Mouse (Mus musculus): ENCODE results near the gene Slc30a1. TPM values are rescaled to one million over a fixed set of nuclear protein-coding genes. Genes with fewer than 3 reads are reported as not detected.
A peak's percentile ranks its signal among the peaks of the same experiment; 100 is the strongest.

The Slc30a1 gene
- total RNA-seq (2014; rRNA removed), result 22.6 and 24.4 TPM in 2 replicates
- polyA plus RNA-seq (2012; rRNA removed), result 11.3 and 13.6 TPM in 2 replicates

GRCm38 (mm10) chr1:191906571-191907430 is at the start of gene Slc30a1:
Gene Slc30a1 (plus strand): TSS chr1:191906767.
- Histone ChIP-seq H3K4me3 (ENCODE audit: insufficient read depth, low read depth, low read length) (peak within 1 kb of the TSS; percentile 96), H3K4me1 (ENCODE audit: control insufficient read depth, insufficient read depth, low read length) (peaks cover 20% of the 10 kb centered on the region), H3K27ac (replicated peaks; ENCODE audit: insufficient read depth, low read depth, low read length) (peak within 1 kb of the TSS; percentile 87), H3K36me3 (ENCODE audit: control insufficient read depth, insufficient read depth, low read length) (peaks cover 9% of the 10 kb centered on the region), H3K79me2 (ENCODE audit: control insufficient read depth, insufficient read depth, low read length) (peaks cover 28% of the 10 kb centered on the region; the same call in 1 of the 2 replicates), H3K9ac (ENCODE audit: low read depth, low read length) (peak within 1 kb of the TSS; percentile 97), H3K27me3 (ENCODE audit: control insufficient read depth, insufficient read depth, low read length) (no peaks in the 10 kb centered on the region)
- no peak for TF ChIP-seq CTCF (IDR thresholded peaks at IDR 0.05; ENCODE audit: low read depth, low read length)
- peak; percentile 91 for TF ChIP-seq POLR2A (IDR thresholded peaks at IDR 0.05; ENCODE audit: extremely low read depth, insufficient read depth, low read length)
- DNase-seq (ENCODE audit: extremely low read depth, low read depth, low spot score), result peak; percentile 77
- under 1% methylated on average over 101 of the region's 104 CpGs for WGBS

- H3K4me3 ChIP-seq (ENCODE audit: insufficient read depth, low read depth, low read length), result no peak overlapping the region
- TF ChIP-seq CTCF (IDR thresholded peaks at IDR 0.05; ENCODE audit: low read depth, low read length) (no peak), POLR2A (IDR thresholded peaks at IDR 0.05; ENCODE audit: extremely low read depth, insufficient read depth, low read length) (no peak)
- no peak overlapping the region for H3K9ac ChIP-seq (ENCODE audit: low read depth, low read length)
- H3K79me2 ChIP-seq (ENCODE audit: control insufficient read depth, insufficient read depth, low read length), result no peaks in the 10 kb centered on the region
- WGBS, result 66% methylated on average over 5 of the region's 5 CpGs
- H3K27me3 ChIP-seq (ENCODE audit: control insufficient read depth, insufficient read depth, low read length), result no peaks in the 10 kb centered on the region
- H3K4me1 ChIP-seq (ENCODE audit: control insufficient read depth, insufficient read depth, low read length), result no peaks in the 10 kb centered on the region
- no peak overlapping the region for H3K27ac ChIP-seq (replicated peaks; ENCODE audit: insufficient read depth, low read depth, low read length)
- no peaks in the 10 kb centered on the region for H3K36me3 ChIP-seq (ENCODE audit: control insufficient read depth, insufficient read depth, low read length)
- DNase-seq (ENCODE audit: extremely low read depth, low read depth, low spot score), result no peak
Measured at GRCm38 (mm10) chr1:191856886-191857651, 49.5 kb upstream of the Slc30a1 start.

- H3K4me1 ChIP-seq (ENCODE audit: control insufficient read depth, insufficient read depth, low read length), result no peaks in the 10 kb centered on the region
Measured at GRCm38 (mm10) chr1:191858136-191858535, 48.4 kb upstream of the Slc30a1 start.

GRCm38 (mm10) chr1:191859847-191860246 is 46.7 kb upstream of the Slc30a1 start:
- Histone ChIP-seq H3K27me3 (ENCODE audit: control insufficient read depth, insufficient read depth, low read length) (no peaks in the 10 kb centered on the region), H3K27ac (replicated peaks; ENCODE audit: insufficient read depth, low read depth, low read length) (no peak overlapping the region), H3K9ac (ENCODE audit: low read depth, low read length) (no peak overlapping the region), H3K4me1 (ENCODE audit: control insufficient read depth, insufficient read depth, low read length) (no peaks in the 10 kb centered on the region), H3K79me2 (ENCODE audit: control insufficient read depth, insufficient read depth, low read length) (no peaks in the 10 kb centered on the region), H3K4me3 (ENCODE audit: insufficient read depth, low read depth, low read length) (no peak overlapping the region), H3K36me3 (ENCODE audit: control insufficient read depth, insufficient read depth, low read length) (no peaks in the 10 kb centered on the region)
- no peak for DNase-seq (ENCODE audit: extremely low read depth, low read depth, low spot score)
- TF ChIP-seq CTCF (IDR thresholded peaks at IDR 0.05; ENCODE audit: low read depth, low read length), result no peak
- TF ChIP-seq POLR2A (IDR thresholded peaks at IDR 0.05; ENCODE audit: extremely low read depth, insufficient read depth, low read length), result no peak
- WGBS, result 64% methylated on average over 3 of the region's 3 CpGs

More at GRCm38 (mm10) chr1:191858136-191858535, 48.4 kb upstream of the Slc30a1 start:
- Histone ChIP-seq H3K79me2 (ENCODE audit: control insufficient read depth, insufficient read depth, low read length) (no peaks in the 10 kb centered on the region), H3K27me3 (ENCODE audit: control insufficient read depth, insufficient read depth, low read length) (no peaks in the 10 kb centered on the region), H3K27ac (replicated peaks; ENCODE audit: insufficient read depth, low read depth, low read length) (no peak overlapping the region), H3K4me3 (ENCODE audit: insufficient read depth, low read depth, low read length) (no peak overlapping the region), H3K36me3 (ENCODE audit: control insufficient read depth, insufficient read depth, low read length) (no peaks in the 10 kb centered on the region), H3K9ac (ENCODE audit: low read depth, low read length) (no peak overlapping the region)
- no peak for DNase-seq (ENCODE audit: extremely low read depth, low read depth, low spot score)
- no peak for TF ChIP-seq CTCF (IDR thresholded peaks at IDR 0.05; ENCODE audit: low read depth, low read length)
- TF ChIP-seq POLR2A (IDR thresholded peaks at IDR 0.05; ENCODE audit: extremely low read depth, insufficient read depth, low read length), result no peak

- H3K79me2 ChIP-seq (ENCODE audit: control insufficient read depth, insufficient read depth, low read length), result no peaks in the 10 kb centered on the region
- no peaks in the 10 kb centered on the region for H3K27me3 ChIP-seq (ENCODE audit: control insufficient read depth, insufficient read depth, low read length)
- H3K4me1 ChIP-seq (ENCODE audit: control insufficient read depth, insufficient read depth, low read length), result no peaks in the 10 kb centered on the region
- H3K36me3 ChIP-seq (ENCODE audit: control insufficient read depth, insufficient read depth, low read length), result no peaks in the 10 kb centered on the region
- no peak for TF ChIP-seq CTCF (IDR thresholded peaks at IDR 0.05; ENCODE audit: low read depth, low read length)
- no peak for TF ChIP-seq POLR2A (IDR thresholded peaks at IDR 0.05; ENCODE audit: extremely low read depth, insufficient read depth, low read length)
- no peak overlapping the region for H3K4me3 ChIP-seq (ENCODE audit: insufficient read depth, low read depth, low read length)
- H3K27ac ChIP-seq (replicated peaks; ENCODE audit: insufficient read depth, low read depth, low read length), result no peak overlapping the region
- no peak for DNase-seq (ENCODE audit: extremely low read depth, low read depth, low spot score)
- 75% methylated on average over 5 of the region's 5 CpGs for WGBS
- H3K9ac ChIP-seq (ENCODE audit: low read depth, low read length), result no peak overlapping the region
Measured at GRCm38 (mm10) chr1:191861247-191861646, 45.3 kb upstream of the Slc30a1 start.
